19 mouse cellular contexts compared by ENCODE assay signal in the genomic region with DNA sequence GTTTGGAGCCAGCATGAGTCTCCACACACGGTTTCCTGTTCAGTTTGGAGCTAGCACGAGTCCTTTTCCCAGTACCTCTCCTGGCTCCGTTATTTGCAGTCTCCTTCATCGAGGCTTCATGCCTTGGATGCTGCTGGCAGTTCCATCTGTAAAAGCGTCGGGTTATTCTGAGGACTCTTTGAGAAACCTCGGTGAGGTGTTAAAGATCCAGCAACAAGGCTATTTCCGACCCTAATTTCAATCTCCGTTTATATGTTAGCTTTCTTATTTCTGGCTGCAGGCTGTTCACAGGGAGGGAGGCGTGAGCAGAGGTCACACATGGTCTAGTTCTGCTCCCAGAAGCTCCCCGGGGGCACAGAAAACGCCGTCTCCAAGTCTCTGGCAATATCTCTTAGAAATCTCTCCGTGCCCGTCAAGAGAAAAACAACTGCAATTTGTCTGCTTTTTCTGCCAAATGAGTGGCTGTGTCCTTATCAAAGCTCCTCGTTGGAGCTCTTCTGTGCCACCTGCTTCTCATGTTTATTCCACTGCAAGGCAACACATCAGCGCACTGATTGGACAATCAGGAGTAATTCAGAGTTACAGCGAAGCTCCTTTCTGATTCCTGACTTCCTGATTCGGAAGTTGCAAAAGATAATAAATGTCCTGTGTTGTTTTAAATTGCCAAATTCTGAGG.
A peak's percentile ranks its signal among the peaks of the same experiment; 100 is the strongest.
DNase-seq lines count a peak whose midpoint lies in the region; ATAC-seq and TF ChIP-seq lines count a peak whose summit lies in the region.
"Had no signal": no experiment of that assay in that cellular context is flagged by ENCODE, and none has a peak within 500 bp of the region (broad histone marks: within the 10 kb centered on the region; RNA-seq: fewer than 3 reads in every experiment).

No protein-coding gene starts in this region.

- H3K9ac ChIP-seq in heart, embryonic 13.5 days, result no peak overlapping the region
- H3K9ac ChIP-seq in midbrain, embryonic 14.5 days (replicated peaks; ENCODE audit: low read length), result no peak overlapping the region; the same call in 1 of the 2 replicates
- no peak overlapping the region for H3K9ac ChIP-seq in midbrain, embryonic 15.5 days
- H3K9ac ChIP-seq: embryonic facial prominence, embryonic 12.5 days; heart, embryonic 15.5 days; liver, postnatal 0 days had no signal

- H3K9me3 ChIP-seq in heart, embryonic 13.5 days, result no peaks in the 10 kb centered on the region
- H3K9me3 ChIP-seq in midbrain, embryonic 14.5 days (ENCODE audit: control insufficient read depth, low read length), result no peaks in the 10 kb centered on the region
- H3K9me3 ChIP-seq in midbrain, embryonic 15.5 days, result no peaks in the 10 kb centered on the region
- H3K9me3 ChIP-seq: embryonic facial prominence, embryonic 12.5 days; heart, embryonic 15.5 days had no signal

- TF ChIP-seq CTCF in cerebellum, adult 2 months (IDR thresholded peaks at IDR 0.05; ENCODE audit: borderline replicate concordance, insufficient read depth, low read depth, low read length), result no peak

- TF ChIP-seq POLR2A in cerebellum, adult 2 months (IDR thresholded peaks at IDR 0.05; ENCODE audit: borderline replicate concordance, insufficient read depth, low read length), result no peak

- H3K4me1 ChIP-seq in cerebellum, adult 2 months (ENCODE audit: control insufficient read depth, insufficient read depth, low read length), result peaks cover 6% of the 10 kb centered on the region; the same call in 1 of the 2 replicates
- H3K4me1 ChIP-seq in heart, embryonic 13.5 days, result peaks cover 7% of the 10 kb centered on the region
- H3K4me1 ChIP-seq in midbrain, embryonic 14.5 days (ENCODE audit: control insufficient read depth, insufficient read depth, low read length), result no peaks in the 10 kb centered on the region
- H3K4me1 ChIP-seq in midbrain, embryonic 15.5 days, result 0 out of 2 replicates have a peak, but pooled peaks cover 5% of the 10 kb centered on the region
- H3K4me1 ChIP-seq: heart, embryonic 15.5 days; megakaryocyte, embryonic 14.5 days had no signal

- H3K27ac ChIP-seq in cerebellum, adult 2 months (ENCODE audit: insufficient read depth, low read length), result no peak overlapping the region
- H3K27ac ChIP-seq in heart, embryonic 13.5 days (replicated peaks), result no peak overlapping the region
- H3K27ac ChIP-seq in midbrain, embryonic 14.5 days (replicated peaks; ENCODE audit: low read depth, low read length), result no peak overlapping the region
- H3K27ac ChIP-seq in midbrain, embryonic 15.5 days, result no peak overlapping the region
- H3K27ac ChIP-seq: embryonic facial prominence, embryonic 12.5 days; heart, embryonic 15.5 days had no signal

- H3K4me2 ChIP-seq in heart, embryonic 13.5 days, result peak overlapping the region; percentile 18
- no peak overlapping the region for H3K4me2 ChIP-seq in midbrain, embryonic 14.5 days (ENCODE audit: low read length)
- H3K4me2 ChIP-seq in midbrain, embryonic 15.5 days, result no peak overlapping the region
- H3K4me2 ChIP-seq: embryonic facial prominence, embryonic 12.5 days; heart, embryonic 15.5 days had no signal

- no peaks in the 10 kb centered on the region for H3K36me3 ChIP-seq in heart, embryonic 13.5 days
- no peaks in the 10 kb centered on the region for H3K36me3 ChIP-seq in midbrain, embryonic 14.5 days (ENCODE audit: control insufficient read depth, insufficient read depth, low read length)
- no peaks in the 10 kb centered on the region for H3K36me3 ChIP-seq in midbrain, embryonic 15.5 days (replicated peaks)
- H3K36me3 ChIP-seq: embryonic facial prominence, embryonic 12.5 days; heart, embryonic 15.5 days had no signal

- ATAC-seq in heart, embryonic 13.5 days (ENCODE audit: extremely low read depth, insufficient number of reproducible peaks, low FRiP score, low TSS enrichment), result no peak
- no peak for ATAC-seq in midbrain, embryonic 14.5 days (ENCODE audit: low FRiP score, low TSS enrichment)
- no peak for ATAC-seq in midbrain, embryonic 15.5 days (replicated peaks)
- ATAC-seq: liver, postnatal 0 days had no signal

- DNase-seq in cerebellum, adult 2 months, result peak; percentile 14 to 18
- no peak for DNase-seq in cerebellum, adult 11 months
- DNase-seq in heart, postnatal 36 days, result no peak
- peak; percentile 15 for DNase-seq in midbrain, embryonic 14.5 days
- DNase-seq in telencephalon, adult 2 months (ENCODE audit: low read depth, low spot score), result peak; percentile 48
- no peak for DNase-seq in kidney, adult 11 months
- DNase-seq: adrenal gland, postnatal 25 days; kidney, adult 8-10 months; kidney, postnatal 25 days; liver; liver, postnatal 0 days; lung, postnatal 14 days; right cerebral cortex, postnatal 4 days; thymus, postnatal 4 days had no signal

- WGBS in cerebellum, adult 2 months, result 16% methylated on average over 19 of the region's 19 CpGs
- 44% methylated on average over 19 of the region's 19 CpGs for WGBS in heart, embryonic 13.5 days
- 70% methylated on average over 19 of the region's 19 CpGs for WGBS in midbrain, embryonic 14.5 days
- WGBS in midbrain, embryonic 15.5 days, result 63% methylated on average over 19 of the region's 19 CpGs

- H3K27me3 ChIP-seq in cerebellum, adult 2 months (ENCODE audit: control insufficient read depth, insufficient read depth, low read length), result no peaks in the 10 kb centered on the region
- H3K27me3 ChIP-seq in heart, embryonic 13.5 days (replicated peaks), result no peaks in the 10 kb centered on the region
- no peaks in the 10 kb centered on the region for H3K27me3 ChIP-seq in midbrain, embryonic 14.5 days (ENCODE audit: control insufficient read depth, insufficient read depth, low read length)
- H3K27me3 ChIP-seq in midbrain, embryonic 15.5 days (replicated peaks), result no peaks in the 10 kb centered on the region
- H3K27me3 ChIP-seq: embryonic facial prominence, embryonic 12.5 days; heart, embryonic 15.5 days; megakaryocyte, embryonic 14.5 days had no signal

- intact Hi-C loops in heart, postnatal 36 days (cut with DNase I), result no loop called here

- no peak overlapping the region for H3K4me3 ChIP-seq in cerebellum, adult 2 months (replicated peaks; ENCODE audit: insufficient read depth, low read depth, low read length)
- no peak overlapping the region for H3K4me3 ChIP-seq in heart, embryonic 13.5 days
- H3K4me3 ChIP-seq in midbrain, embryonic 14.5 days (replicated peaks; ENCODE audit: low read depth, low read length), result no peak overlapping the region
- no peak overlapping the region for H3K4me3 ChIP-seq in midbrain, embryonic 15.5 days
- H3K4me3 ChIP-seq: embryonic facial prominence, embryonic 12.5 days; heart, embryonic 15.5 days; megakaryocyte, embryonic 14.5 days had no signal

Comparison
In these comparisons a context has a peak if more than half of its experiments do, and no peak if none do; other contexts are left out.
1. DNase-seq: peak in cerebellum, adult 2 months (2 of 2), midbrain, embryonic 14.5 days (single experiment) and telencephalon, adult 2 months (single experiment); none in cerebellum, adult 11 months (single experiment), heart, postnatal 36 days (0 of 2) and kidney, adult 11 months (single experiment).